Mouse (Mus musculus) frontal cortex, adult 2 months (tissue): Measurements from ENCODE around the gene Lifr. TPM values are rescaled to one million over a fixed set of nuclear protein-coding genes. Genes with fewer than 3 reads are reported as not detected.

Source experiments
- DNase-seq, 2 experiments: peaks; one replicate each; pipeline ENCODE4 v3.0.0; 2022; ENCODE audit warnings: low spot score in 1 of 2; ENCODE audit errors: extremely low spot score in 1 of 2
- polyA plus RNA-seq: library from polyadenylated mRNA; depleted of rRNA; stranded (reverse); fragments of >200 nt; gene quantifications from 2 replicates; pipeline ENCODE4 v1.2.3, GENCODE M21; 2012

The Lifr gene
- polyA plus RNA-seq, 1 experiment: 16.9 TPM

GRCm38 (mm10) chr15:7079631-7080337 is 10.6 kb upstream of the Lifr start:
- DNase-seq: no peak

- DNase-seq: no peak
These were observed 9.3 kb upstream of the Lifr start for GRCm38 (mm10) chr15:7080916-7081626.

- no peak for DNase-seq
These were observed 8.6 kb upstream of the Lifr start for GRCm38 (mm10) chr15:7081795-7082194.

GRCm38 (mm10) chr15:7082901-7083300 is 7.5 kb upstream of the Lifr start:
- no peak for DNase-seq

GRCm38 (mm10) chr15:7084780-7085497 is 5.5 kb upstream of the Lifr start:
- no peak for DNase-seq

GRCm38 (mm10) chr15:7088691-7089090 is 1.7 kb upstream of the Lifr start:
- DNase-seq: no peak

- no peak for DNase-seq
These were observed 1.9 kb downstream of the Lifr start for GRCm38 (mm10) chr15:7092321-7092720.

GRCm38 (mm10) chr15:7099406-7099805 is 9.0 kb downstream of the Lifr start:
- DNase-seq: no peak

- DNase-seq: peak in 1 of 2 experiments; percentile 24
These were observed 9.8 kb downstream of the Lifr start for GRCm38 (mm10) chr15:7100226-7100625.

GRCm38 (mm10) chr15:7103051-7103450 is 12.6 kb downstream of the Lifr start:
- no peak for DNase-seq

- no peak for DNase-seq
These were observed 14.8 kb downstream of the Lifr start for GRCm38 (mm10) chr15:7105224-7105623.

GRCm38 (mm10) chr15:7108160-7108559 is 17.7 kb downstream of the Lifr start:
- DNase-seq: no peak

GRCm38 (mm10) chr15:7112227-7112907 is 22.0 kb downstream of the Lifr start:
- DNase-seq: no peak

GRCm38 (mm10) chr15:7113906-7114305 is 23.5 kb downstream of the Lifr start:
- DNase-seq: no peak

GRCm38 (mm10) chr15:7115326-7116003 is 25.1 kb downstream of the Lifr start:
- no peak for DNase-seq

- DNase-seq: no peak
These were observed 25.8 kb downstream of the Lifr start for GRCm38 (mm10) chr15:7116216-7116615.

GRCm38 (mm10) chr15:7116699-7117098 is 26.3 kb downstream of the Lifr start:
- DNase-seq: no peak

- DNase-seq: no peak
These were observed 27.5 kb downstream of the Lifr start for GRCm38 (mm10) chr15:7117944-7118343.

- DNase-seq: peak in 1 of 2 experiments; percentile 68
These were observed 28.4 kb downstream of the Lifr start for GRCm38 (mm10) chr15:7118849-7119248.

GRCm38 (mm10) chr15:7119930-7120512 is 29.6 kb downstream of the Lifr start:
- DNase-seq: no peak
